28 mouse cellular contexts compared by ENCODE assay signal in genomic region chr6:21747536-21747935, GRCm38 (mm10).
"Had no signal": no experiment of that assay in that cellular context is flagged by ENCODE, and none has a peak within 500 bp of the region (broad histone marks: within the 10 kb centered on the region; RNA-seq: fewer than 3 reads in every experiment).

No protein-coding gene starts in this region.

- ATAC-seq: forebrain, embryonic 13.5 days; forebrain, embryonic 14.5 days; forebrain, embryonic 15.5 days; forebrain, embryonic 16.5 days; forebrain, postnatal 0 days had no signal

- H3K4me1 ChIP-seq: embryonic facial prominence, embryonic 10.5 days; embryonic facial prominence, embryonic 12.5 days; embryonic facial prominence, embryonic 13.5 days; embryonic facial prominence, embryonic 15.5 days; forebrain, embryonic 10.5 days; forebrain, embryonic 12.5 days; forebrain, embryonic 13.5 days; forebrain, embryonic 15.5 days; heart, embryonic 10.5 days had no signal

- H3K9ac ChIP-seq: embryonic facial prominence, embryonic 12.5 days; embryonic facial prominence, embryonic 13.5 days; embryonic facial prominence, embryonic 15.5 days; forebrain, embryonic 12.5 days; forebrain, embryonic 13.5 days; forebrain, embryonic 15.5 days; forebrain, postnatal 0 days had no signal

- H3K4me2 ChIP-seq: embryonic facial prominence, embryonic 12.5 days; embryonic facial prominence, embryonic 13.5 days; embryonic facial prominence, embryonic 15.5 days; forebrain, embryonic 12.5 days; forebrain, embryonic 13.5 days; forebrain, embryonic 15.5 days; heart, embryonic 11.5 days had no signal

- H3K4me3 ChIP-seq: embryonic facial prominence, embryonic 10.5 days; embryonic facial prominence, embryonic 12.5 days; embryonic facial prominence, embryonic 13.5 days; embryonic facial prominence, embryonic 15.5 days; erythroblast, embryonic 14.5 days; forebrain, embryonic 10.5 days; forebrain, embryonic 12.5 days; forebrain, embryonic 13.5 days; forebrain, embryonic 15.5 days; gastrocnemius, adult 2 months; heart, adult 2 months; heart, embryonic 10.5 days had no signal

- H3K27ac ChIP-seq: embryonic facial prominence, embryonic 10.5 days; embryonic facial prominence, embryonic 12.5 days; embryonic facial prominence, embryonic 13.5 days; embryonic facial prominence, embryonic 15.5 days; forebrain, embryonic 10.5 days; forebrain, embryonic 12.5 days; forebrain, embryonic 13.5 days; forebrain, embryonic 15.5 days; gastrocnemius, adult 2 months; heart, adult 2 months; heart, embryonic 10.5 days had no signal

- H3K27me3 ChIP-seq: embryonic facial prominence, embryonic 12.5 days; embryonic facial prominence, embryonic 13.5 days; embryonic facial prominence, embryonic 15.5 days; forebrain, embryonic 12.5 days; forebrain, embryonic 13.5 days; forebrain, embryonic 15.5 days had no signal

- H3K36me3 ChIP-seq: embryonic facial prominence, embryonic 10.5 days; embryonic facial prominence, embryonic 12.5 days; embryonic facial prominence, embryonic 13.5 days; embryonic facial prominence, embryonic 15.5 days; forebrain, embryonic 10.5 days; forebrain, embryonic 12.5 days; forebrain, embryonic 15.5 days; heart, embryonic 10.5 days had no signal

- DNase-seq: cerebellum, adult 9-10 months; cerebellum, adult 9-11 months; cerebellum, postnatal 10 days; cerebellum, postnatal 14 days; cerebellum, postnatal 36 days; embryo, embryonic 11 days; forebrain, postnatal 0 days; gastrocnemius, adult 2 months; gastrocnemius, postnatal 10 days; gastrocnemius, postnatal 14 days; gastrocnemius, postnatal 25 days; gastrocnemius, postnatal 36 days; heart, adult 11 months; heart, adult 18-20 months; heart, adult 2 months had no signal

- H3K9me3 ChIP-seq: embryonic facial prominence, embryonic 10.5 days; embryonic facial prominence, embryonic 12.5 days; embryonic facial prominence, embryonic 13.5 days; embryonic facial prominence, embryonic 15.5 days; forebrain, embryonic 10.5 days; forebrain, embryonic 12.5 days; forebrain, embryonic 13.5 days; forebrain, embryonic 15.5 days; heart, embryonic 10.5 days had no signal
